Mouse (Mus musculus) heart, embryonic 15.5 days (tissue): Measurements from ENCODE around the gene Med29. TPM values are rescaled to one million over a fixed set of nuclear protein-coding genes. Genes with fewer than 3 reads are reported as not detected.

Experiments
- ATAC-seq: fragments of 200-750 bp; cut with Nextera tagmentation; replicated peaks from 2 replicates; pipeline ENCODE4 v1.8.0; 2017; ENCODE audit warnings: low read depth, moderate TSS enrichment; ENCODE audit not compliant: insufficient number of reproducible peaks, insufficient read depth, low FRiP score
- H3K27ac ChIP-seq: fragments of 300-500 bp; sonication (generic); 2 replicates; pipeline ENCODE4 v1.5.1; 2015; ENCODE audit warnings: mild to moderate bottlenecking, inconsistent platforms
- H3K27me3 ChIP-seq: fragments of 300-500 bp; sonication (generic); 2 replicates; pipeline ENCODE4 v1.6.1; 2015; ENCODE audit warnings: inconsistent platforms
- H3K36me3 ChIP-seq: fragments of 300-500 bp; sonication (generic); 2 replicates; pipeline ENCODE4 v1.6.1; 2015; ENCODE audit warnings: mild to moderate bottlenecking, inconsistent platforms
- H3K4me1 ChIP-seq: fragments of 300-500 bp; sonication (generic); replicated peaks from 2 replicates; pipeline ENCODE4 v1.6.1; 2015; ENCODE audit warnings: inconsistent platforms
- H3K4me2 ChIP-seq: fragments of 300-500 bp; sonication (generic); 2 replicates; pipeline ENCODE4 v1.6.1; 2015; ENCODE audit warnings: inconsistent platforms, mild to moderate bottlenecking, moderate library complexity
- H3K4me3 ChIP-seq: fragments of 300-500 bp; sonication (generic); 2 replicates; pipeline ENCODE4 v1.5.1; 2015; ENCODE audit warnings: mild to moderate bottlenecking, inconsistent platforms
- H3K9ac ChIP-seq: fragments of 300-500 bp; sonication (generic); 2 replicates; pipeline ENCODE4 v1.6.1; 2015; ENCODE audit warnings: mild to moderate bottlenecking, inconsistent platforms
- H3K9me3 ChIP-seq: fragments of 300-500 bp; sonication (generic); replicated peaks from 2 replicates; pipeline ENCODE4 v1.6.1; 2016; ENCODE audit warnings: inconsistent platforms
- WGBS: fragments of 180-500 bp; shearing (Covaris S2); methylation state at CpG from one replicate; pipeline ENCODE4 v1.1.7; 2015; ENCODE audit warnings: mixed read lengths; 5-methylcytosine and 5-hydroxymethylcytosine counted together
- polyA plus RNA-seq: library from polyadenylated mRNA; unstranded; fragments of >200 nt; fragmentation: Nextera tagmentation; extraction: Ambion mirVana; gene quantifications from 2 replicates; pipeline ENCODE4 v1.2.1, GENCODE M21; 2015

Med29 gene
- 42.0 and 45.7 TPM in 2 replicates for polyA plus RNA-seq

DNA sequence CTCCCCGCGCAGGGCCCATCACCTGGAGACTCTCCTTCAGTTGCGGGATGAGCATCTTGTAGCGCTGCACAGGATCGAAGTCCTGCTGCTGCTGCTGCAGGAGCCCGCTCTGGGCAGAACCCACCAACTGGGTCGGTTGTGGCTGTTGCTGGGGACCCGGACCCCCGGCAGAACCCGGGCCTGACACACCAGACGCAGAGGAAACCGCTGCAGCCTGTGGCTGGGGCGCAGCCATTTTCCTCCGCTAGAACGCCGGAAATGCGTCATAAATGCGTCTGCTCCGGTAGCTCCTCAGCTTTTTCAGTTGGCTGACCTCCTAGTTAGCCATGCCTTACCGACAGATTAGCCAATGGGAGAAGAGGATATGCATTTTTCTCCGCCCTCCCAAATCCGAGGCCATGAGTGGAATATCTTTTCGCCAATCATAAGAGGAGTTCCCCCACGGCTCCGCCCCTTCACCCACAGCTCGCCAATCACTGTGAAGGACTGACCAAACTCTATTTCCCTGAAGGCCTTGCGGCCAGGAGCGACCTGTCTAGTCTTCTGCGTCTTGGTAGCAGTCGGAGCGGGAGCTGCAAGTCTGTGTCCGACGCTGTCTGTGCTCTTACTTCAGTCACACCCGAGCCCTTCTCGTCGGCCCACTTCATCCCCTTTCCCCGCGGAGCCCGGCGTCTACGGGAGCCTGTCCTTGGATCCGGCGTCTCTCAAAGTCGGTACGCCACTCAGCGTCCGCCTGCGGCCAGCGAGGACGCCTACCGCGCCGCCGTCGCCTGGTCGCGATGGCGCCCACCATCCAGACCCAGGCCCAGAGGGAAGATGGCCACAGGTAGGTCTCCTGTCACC is at the start of gene Med29, which contains the start of gene Paf1:
Gene Med29 (minus strand): TSS at position 280 of the 843 bp plus-strand sequence.
Gene Paf1 (plus strand): TSS at position 523 of the 843 bp plus-strand sequence.
- Histone ChIP-seq H3K4me3 (peak within 1 kb of the TSS; percentile 79), H3K27ac (peak within 1 kb of the TSS; percentile 83), H3K36me3 (peaks cover 51% of the 10 kb centered on the region), H3K4me1 (peaks cover 20% of the 10 kb centered on the region), H3K9me3 (no peaks in the 10 kb centered on the region), H3K4me2 (peak within 1 kb of the TSS; percentile 95), H3K27me3 (no peaks in the 10 kb centered on the region), H3K9ac (peak within 1 kb of the TSS; percentile 83)
- WGBS = under 1% methylated on average over 58 of the region's 58 CpGs
- peak; percentile 97 for ATAC-seq

DNA sequence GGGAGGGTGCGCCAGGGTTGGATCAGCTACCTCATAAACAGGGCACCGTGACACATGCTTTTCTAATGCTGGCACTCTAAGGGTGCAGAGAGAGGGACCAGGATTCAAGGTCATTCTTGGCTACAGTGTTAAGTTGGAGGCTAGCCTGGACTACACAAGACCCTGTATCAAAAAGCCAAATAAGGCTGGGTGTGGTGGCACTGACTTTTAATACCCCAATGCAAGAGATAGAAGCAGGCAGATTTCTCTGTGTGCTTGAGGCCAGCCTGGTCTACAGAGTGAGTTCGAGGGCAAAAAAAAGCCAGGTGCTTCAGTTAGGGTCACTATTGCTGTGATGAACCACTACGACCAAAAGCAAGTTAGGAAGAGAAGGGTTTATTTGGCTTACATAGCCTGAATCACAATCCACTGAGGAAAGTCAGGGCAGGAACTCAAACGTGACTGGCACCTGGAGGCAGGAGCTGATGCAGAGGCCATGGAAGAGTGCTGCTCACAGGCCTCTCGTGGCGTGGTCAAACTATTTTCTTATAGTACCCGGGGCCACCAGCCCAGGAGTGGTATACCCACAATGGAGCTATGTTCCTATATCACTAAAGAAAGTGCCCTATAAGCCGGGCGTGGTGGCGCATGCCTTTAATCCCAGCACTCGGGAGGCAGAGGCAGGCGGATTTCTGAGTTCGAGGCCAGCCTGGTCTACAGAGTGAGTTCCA is 49.4 kb upstream of the Med29 start:
- Histone ChIP-seq H3K4me3 (no peak overlapping the region; the same call in 1 of the 2 replicates), H3K27ac (0 out of 2 replicates have a peak overlapping the region, but pooled peaks have one; percentile 45), H3K4me2 (no peak overlapping the region), H3K9ac (no peak overlapping the region), H3K4me1 (peaks cover 4% of the 10 kb centered on the region), H3K36me3 (no peaks in the 10 kb centered on the region), H3K27me3 (peaks cover 4% of the 10 kb centered on the region), H3K9me3 (no peaks in the 10 kb centered on the region)
- ATAC-seq = no peak
- WGBS = 82% methylated on average over 14 of the region's 14 CpGs

DNA sequence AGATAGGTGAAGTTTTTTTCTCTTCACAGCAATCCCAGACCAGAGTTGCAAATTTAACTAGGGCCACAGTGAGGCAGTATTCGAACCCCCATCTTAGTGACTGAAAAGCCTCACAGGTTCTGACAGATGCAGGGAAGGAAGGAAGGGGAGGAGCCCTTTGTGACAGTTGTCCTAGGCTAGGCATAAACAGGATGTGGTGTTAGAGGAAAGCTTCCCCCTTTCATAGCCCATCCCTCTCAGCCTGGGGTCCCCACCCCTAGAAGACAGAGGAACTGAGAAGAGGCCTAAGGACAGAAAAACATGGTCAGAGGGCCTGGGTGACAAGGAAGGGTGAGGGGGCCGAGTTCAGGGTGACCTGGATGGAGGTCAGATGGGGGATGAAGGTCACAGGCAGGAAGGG is 48.2 kb upstream of the Med29 start:
- Histone ChIP-seq H3K4me1 (peaks cover 4% of the 10 kb centered on the region), H3K9ac (no peak overlapping the region), H3K4me2 (no peak overlapping the region), H3K27ac (peak overlapping the region; percentile 56), H3K4me3 (no peak overlapping the region; the same call in 1 of the 2 replicates), H3K9me3 (no peaks in the 10 kb centered on the region), H3K36me3 (no peaks in the 10 kb centered on the region), H3K27me3 (peaks cover 1% of the 10 kb centered on the region)
- WGBS = 31% methylated on average over 2 of the region's 2 CpGs
- ATAC-seq = no peak

DNA sequence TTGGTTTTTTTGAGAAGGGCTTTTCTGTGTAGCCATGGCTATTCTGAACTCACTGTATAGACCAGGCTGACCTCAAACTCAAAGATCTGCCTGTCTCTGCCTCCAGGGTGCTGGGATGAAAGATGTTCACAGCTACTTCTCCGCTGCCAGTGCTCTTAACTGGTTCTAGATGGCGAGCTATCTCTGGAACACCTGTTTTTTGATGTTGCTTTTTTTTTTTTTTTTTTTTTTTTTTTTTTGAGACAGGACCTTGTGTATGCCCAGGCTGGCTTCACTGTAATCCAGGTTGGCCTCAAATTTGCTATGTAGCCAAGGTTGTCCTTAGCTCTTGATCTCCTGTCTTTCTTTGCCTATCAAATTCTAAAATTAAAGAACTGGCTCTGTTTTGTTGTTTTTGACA is 46.3 kb upstream of the Med29 start:
- no peak for ATAC-seq
- Histone ChIP-seq H3K9me3 (no peaks in the 10 kb centered on the region), H3K4me3 (no peak overlapping the region), H3K36me3 (no peaks in the 10 kb centered on the region), H3K27me3 (no peaks in the 10 kb centered on the region), H3K4me2 (no peak overlapping the region), H3K9ac (no peak overlapping the region), H3K27ac (no peak overlapping the region), H3K4me1 (peaks cover 22% of the 10 kb centered on the region)
- 79% methylated on average over 2 of the region's 2 CpGs for WGBS

DNA sequence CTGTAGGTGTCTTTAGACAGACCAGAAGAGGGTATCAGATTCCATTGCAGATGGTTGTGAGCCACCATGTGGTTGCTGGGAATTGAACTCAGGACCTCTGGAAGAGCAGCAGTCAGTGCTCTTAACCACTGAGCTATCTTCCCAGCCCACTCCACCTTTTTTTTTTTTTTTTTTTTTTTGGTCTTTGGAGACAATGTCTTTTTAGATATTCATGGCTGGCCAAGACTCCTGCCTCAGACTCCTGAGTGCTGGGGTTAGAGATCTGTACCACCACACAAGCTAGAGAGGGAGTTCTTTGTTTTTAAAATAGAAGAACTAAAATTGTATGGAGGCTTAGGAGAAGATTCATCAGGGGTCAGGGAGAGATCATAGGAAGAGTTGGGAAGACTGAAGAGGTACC is 45.5 kb upstream of the Med29 start:
- Histone ChIP-seq H3K27ac (no peak overlapping the region), H3K4me1 (peaks cover 30% of the 10 kb centered on the region), H3K36me3 (no peaks in the 10 kb centered on the region), H3K4me3 (no peak overlapping the region), H3K4me2 (no peak overlapping the region), H3K27me3 (no peaks in the 10 kb centered on the region), H3K9ac (no peak overlapping the region), H3K9me3 (no peaks in the 10 kb centered on the region)
- no peak for ATAC-seq

DNA sequence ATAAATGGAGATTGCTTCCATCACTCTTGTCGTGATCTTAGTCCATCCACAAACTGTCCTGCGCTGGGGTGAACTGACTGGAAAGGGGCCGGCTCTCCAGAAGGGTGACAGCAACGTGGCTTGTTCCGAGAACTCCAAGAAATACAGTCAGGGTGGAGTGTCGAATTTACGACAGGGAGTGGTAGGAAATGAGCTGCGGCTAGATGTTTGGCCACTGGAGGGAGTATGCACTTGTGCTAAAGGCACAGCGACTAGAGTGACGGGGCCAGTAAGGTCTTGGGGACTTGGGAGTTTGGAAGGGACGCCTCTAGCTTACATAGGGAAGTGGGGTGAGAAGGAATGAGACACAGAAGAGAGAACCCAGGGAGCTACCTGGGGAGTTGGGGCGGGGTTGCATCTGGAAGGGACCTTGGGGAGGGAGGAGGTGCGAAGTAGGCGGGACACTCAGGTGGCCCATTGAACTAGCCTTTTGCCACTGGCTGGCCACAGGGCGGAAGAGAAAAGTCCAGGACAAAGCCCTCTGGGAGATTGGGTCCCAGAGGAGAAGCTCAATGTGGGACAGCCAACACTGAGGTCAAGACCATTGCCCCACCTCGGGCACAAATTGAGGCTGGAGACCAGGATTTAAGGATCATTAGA is 44.5 kb upstream of the Med29 start, which contains the start of gene Gmfg:
Gene Gmfg (plus strand): TSS at position 516 of the 639 bp plus-strand sequence.
- Histone ChIP-seq H3K27ac (peak within 1 kb of the TSS; percentile 81), H3K4me1 (peaks cover 39% of the 10 kb centered on the region), H3K9ac (peak within 1 kb of the TSS; percentile 71), H3K27me3 (no peaks in the 10 kb centered on the region), H3K4me3 (peak within 1 kb of the TSS; percentile 95), H3K4me2 (peak within 1 kb of the TSS; percentile 82), H3K36me3 (no peaks in the 10 kb centered on the region), H3K9me3 (no peaks in the 10 kb centered on the region)
- 2% methylated on average over 16 of the region's 16 CpGs for WGBS
- ATAC-seq = peak; percentile 9; the same call in 1 of the 2 replicates

DNA sequence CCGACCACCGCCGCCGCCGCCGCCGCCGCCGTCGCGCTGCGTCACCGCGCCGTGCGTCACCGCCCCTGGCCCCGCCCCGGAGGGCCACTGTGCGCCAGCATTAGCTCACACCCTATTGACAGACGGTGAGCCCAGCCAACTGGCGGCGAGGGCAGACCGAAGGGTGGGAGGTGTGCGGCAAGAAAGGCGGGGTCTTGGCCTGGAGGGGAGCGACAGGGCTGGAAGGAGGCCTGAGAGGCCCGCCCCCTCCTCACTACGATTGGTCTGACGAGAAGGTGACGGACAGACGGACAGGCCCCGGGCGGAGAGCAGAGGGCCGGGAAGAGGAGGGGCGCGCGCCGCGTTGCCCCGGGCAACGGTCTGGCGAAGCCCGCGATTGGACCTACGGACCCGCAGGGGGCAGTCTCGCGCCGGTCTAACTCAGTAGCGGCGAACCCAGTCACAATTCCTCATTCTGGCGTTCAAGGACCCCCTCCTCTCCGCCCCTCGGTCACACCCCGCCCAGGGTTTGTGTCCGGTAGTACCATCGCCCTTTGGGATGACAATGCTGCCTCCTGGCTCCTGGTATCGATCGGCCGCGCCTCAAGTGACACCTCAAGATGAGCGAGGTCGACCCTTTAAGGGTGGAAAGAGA is 43.9 kb upstream of the Med29 start:
- Histone ChIP-seq H3K4me1 (peaks cover 45% of the 10 kb centered on the region), H3K4me3 (peak overlapping the region; percentile 95), H3K4me2 (peak overlapping the region; percentile 85), H3K36me3 (no peaks in the 10 kb centered on the region), H3K9me3 (no peaks in the 10 kb centered on the region), H3K27ac (peak overlapping the region; percentile 81), H3K9ac (peak overlapping the region; percentile 97), H3K27me3 (no peaks in the 10 kb centered on the region)
- ATAC-seq = peak; percentile 99
- WGBS = under 1% methylated on average over 47 of the region's 64 CpGs

DNA sequence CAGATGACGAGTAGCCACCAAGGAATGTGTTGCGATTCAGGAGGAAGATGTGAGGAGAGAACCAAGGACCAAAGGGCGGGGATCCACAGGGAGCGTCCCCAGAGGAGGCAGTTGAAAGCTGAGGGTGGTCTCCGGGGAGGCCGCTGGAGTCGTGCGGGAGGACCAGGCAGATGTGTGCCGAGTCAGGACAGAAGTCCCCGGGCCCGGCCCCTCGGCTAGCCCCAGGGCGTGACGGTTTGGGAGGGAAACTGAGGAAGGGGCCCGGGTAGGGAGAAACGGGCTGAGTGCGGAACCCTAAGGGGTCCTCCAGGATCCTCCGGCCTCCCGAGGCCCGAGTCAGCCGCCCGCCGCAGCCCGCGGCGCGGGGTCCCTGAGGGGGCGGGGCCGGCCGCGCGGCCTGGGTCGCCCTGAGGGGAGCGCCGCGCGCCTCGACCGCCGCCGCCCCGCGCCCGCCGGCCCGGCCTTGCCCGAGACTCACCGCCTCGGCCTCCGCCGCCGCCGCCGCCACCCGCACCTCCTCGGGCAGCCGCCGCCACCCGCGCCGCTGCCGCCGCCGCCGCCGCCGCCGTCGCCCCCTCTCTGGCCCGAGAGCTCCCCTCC is 43.3 kb upstream of the Med29 start:
- H3K4me1 ChIP-seq = peaks cover 49% of the 10 kb centered on the region
- peak overlapping the region; percentile 85 for H3K4me2 ChIP-seq
- WGBS = under 1% methylated on average over 18 of the region's 70 CpGs
- H3K9ac ChIP-seq = peak overlapping the region; percentile 97
- no peaks in the 10 kb centered on the region for H3K27me3 ChIP-seq
- H3K4me3 ChIP-seq = peak overlapping the region; percentile 95
- peak overlapping the region; percentile 61 for H3K27ac ChIP-seq
- no peaks in the 10 kb centered on the region for H3K36me3 ChIP-seq
- H3K9me3 ChIP-seq = no peaks in the 10 kb centered on the region
- peak; percentile 24 for ATAC-seq

DNA sequence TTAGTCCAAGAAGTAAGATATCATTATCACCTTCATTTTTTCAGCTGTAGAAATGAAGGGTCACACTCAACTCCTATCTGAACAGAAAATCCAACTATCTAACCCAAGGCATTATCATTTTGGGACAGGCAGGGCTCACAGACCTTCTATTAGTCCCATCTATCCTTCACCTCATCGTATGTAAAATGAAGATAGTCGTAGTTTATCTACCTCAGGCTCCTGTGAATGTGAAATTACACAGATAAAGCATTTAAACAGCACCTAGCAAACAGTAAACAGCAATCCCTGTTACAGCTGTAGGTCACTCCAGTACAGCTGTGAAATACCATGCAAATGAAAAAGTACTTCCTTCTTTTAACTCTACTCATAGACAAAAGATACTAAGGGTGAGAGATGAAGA is 39.7 kb upstream of the Med29 start:
- Histone ChIP-seq H3K9me3 (no peaks in the 10 kb centered on the region), H3K9ac (no peak overlapping the region), H3K27me3 (no peaks in the 10 kb centered on the region), H3K4me2 (no peak overlapping the region), H3K4me3 (no peak overlapping the region), H3K4me1 (peaks cover 68% of the 10 kb centered on the region), H3K27ac (peak overlapping the region; percentile 76), H3K36me3 (no peaks in the 10 kb centered on the region)
- 62% methylated on average over 2 of the region's 2 CpGs for WGBS
- no peak for ATAC-seq

DNA sequence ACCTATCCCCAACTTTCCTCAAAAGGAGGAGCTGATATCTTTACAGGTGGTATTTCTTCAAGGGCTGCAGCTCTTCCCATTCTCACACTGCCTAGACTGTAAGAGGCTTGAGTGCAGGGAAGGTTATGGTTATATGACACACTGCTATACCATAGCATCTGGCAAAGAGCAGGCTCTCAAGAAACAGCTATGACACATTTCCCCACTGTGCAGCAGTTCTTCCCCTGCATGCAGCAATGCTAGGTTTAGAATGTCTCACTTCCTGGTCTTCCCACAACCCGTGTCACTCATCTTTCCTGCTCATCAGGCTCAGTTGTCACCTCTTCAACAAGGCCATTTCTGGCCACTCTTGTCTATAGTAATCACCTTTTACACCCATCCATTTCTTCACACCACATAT is 38.0 kb upstream of the Med29 start:
- 46% methylated on average over 1 of the region's 1 CpGs for WGBS
- peaks cover 68% of the 10 kb centered on the region for H3K4me1 ChIP-seq
- no peak overlapping the region for H3K27ac ChIP-seq
- no peak overlapping the region for H3K9ac ChIP-seq
- H3K4me3 ChIP-seq = no peak overlapping the region
- no peak for ATAC-seq
- H3K36me3 ChIP-seq = no peaks in the 10 kb centered on the region
- H3K9me3 ChIP-seq = no peaks in the 10 kb centered on the region
- no peak overlapping the region for H3K4me2 ChIP-seq
- no peaks in the 10 kb centered on the region for H3K27me3 ChIP-seq
